Mouse (Mus musculus) embryonic facial prominence, embryonic 10.5 days (tissue): ENCODE measurements around the gene Efnb3. TPM values are rescaled to one million over a fixed set of nuclear protein-coding genes. Genes with fewer than 3 reads are reported as not detected.
A peak's percentile ranks its signal among the peaks of the same experiment; 100 is the strongest.

Experiments
- DNase-seq: peaks from one replicate; pipeline ENCODE4 v3.0.0-alpha.2; 2017; ENCODE audit warnings: low spot score
- H3K27ac ChIP-seq: fragments of 300-500 bp; sonication (generic); replicated peaks from 2 replicates; pipeline ENCODE4 v1.5.1; 2016; ENCODE audit warnings: mild to moderate bottlenecking
- H3K27me3 ChIP-seq: fragments of 300-500 bp; sonication (generic); replicated peaks from 2 replicates; pipeline ENCODE4 v1.6.1; 2016; ENCODE audit warnings: low read depth, mild to moderate bottlenecking; ENCODE audit not compliant: poor library complexity, severe bottlenecking
- H3K36me3 ChIP-seq: fragments of 300-500 bp; sonication (generic); replicated peaks from 2 replicates; pipeline ENCODE4 v1.6.1; 2016; ENCODE audit warnings: mild to moderate bottlenecking, moderate library complexity
- H3K4me1 ChIP-seq: fragments of 300-500 bp; sonication (generic); 2 replicates; pipeline ENCODE4 v1.6.1; 2016
- H3K4me3 ChIP-seq: fragments of 300-500 bp; sonication (generic); 2 replicates; pipeline ENCODE4 v1.5.1; 2016; ENCODE audit warnings: mild to moderate bottlenecking, moderate library complexity
- H3K9me3 ChIP-seq: fragments of 300-500 bp; sonication (generic); 2 replicates; pipeline ENCODE4 v1.6.1; 2016; ENCODE audit warnings: mild to moderate bottlenecking
- WGBS: fragments of 180-500 bp; shearing (Covaris S2); methylation state at CpG from one replicate; pipeline ENCODE4 v1.1.7; 2016; 5-methylcytosine and 5-hydroxymethylcytosine counted together
- microRNA-seq: library from miRNA; unstranded; fragments of <30 nt; microRNA quantifications from one replicate; pipeline ENCODE4, GENCODE M21; 2017
- polyA plus RNA-seq: library from polyadenylated mRNA; unstranded; fragments of >200 nt; fragmentation: Nextera tagmentation; extraction: Ambion mirVana; gene quantifications from 2 replicates; pipeline ENCODE4 v1.2.1, GENCODE M21; 2016

The Efnb3 gene
- polyA plus RNA-seq, 1 experiment from 2014 or later: 29.5 TPM

GRCm38 (mm10) chr11:69516151-69516640 lies 43.8 kb downstream of the Efnb3 start:
- H3K4me1 ChIP-seq: peaks cover 33% of the 10 kb centered on the region
- H3K9me3 ChIP-seq: no peaks in the 10 kb centered on the region
- H3K27me3 ChIP-seq: peaks cover 17% of the 10 kb centered on the region; the same call in 1 of the 2 replicates
- no peak overlapping the region for H3K27ac ChIP-seq
- H3K4me3 ChIP-seq: no peak overlapping the region
- DNase-seq: no peak
- H3K36me3 ChIP-seq: no peaks in the 10 kb centered on the region
- WGBS: 64% methylated on average over 15 of the region's 15 CpGs

- H3K4me1 ChIP-seq: peaks cover 35% of the 10 kb centered on the region
- no peak overlapping the region for H3K4me3 ChIP-seq
- H3K9me3 ChIP-seq: no peaks in the 10 kb centered on the region
- peak; percentile 59 for DNase-seq
- H3K27me3 ChIP-seq: peaks cover 17% of the 10 kb centered on the region; the same call in 1 of the 2 replicates
- WGBS: 11% methylated on average over 6 of the region's 6 CpGs
- no peak overlapping the region for H3K27ac ChIP-seq
- H3K36me3 ChIP-seq: no peaks in the 10 kb centered on the region
Measured at GRCm38 (mm10) chr11:69513840-69514239, 46.2 kb downstream of the Efnb3 start.

GRCm38 (mm10) chr11:69510796-69511496 lies 49.1 kb downstream of the Efnb3 start:
- Histone ChIP-seq H3K4me1 (peaks cover 25% of the 10 kb centered on the region), H3K27me3 (peaks cover 13% of the 10 kb centered on the region; the same call in 1 of the 2 replicates), H3K9me3 (no peaks in the 10 kb centered on the region), H3K36me3 (no peaks in the 10 kb centered on the region), H3K27ac (peak overlapping the region; percentile 32; the same call in 1 of the 2 replicates), H3K4me3 (no peak overlapping the region)
- WGBS: 29% methylated on average over 7 of the region's 7 CpGs
- peak; percentile 77 for DNase-seq

Small RNAs within 50 kb of the gene (microRNA-seq; reads per million reads assigned to microRNA genes)
- gene Gm27493: not detected

Other genes starting within 250 kb of the Efnb3 start
- gene Cntrob, start 236.4 kb downstream of the Efnb3 start, polyA plus RNA-seq: 34.1 and 37.3 TPM in 2 replicates
- gene Trappc1, start 236.2 kb downstream of the Efnb3 start, polyA plus RNA-seq: 152 and 159 TPM in 2 replicates
- gene Kcnab3, start 233.9 kb downstream of the Efnb3 start, polyA plus RNA-seq: 0.75 and 1.1 TPM in 2 replicates
- gene Rnf227, start 219.7 kb downstream of the Efnb3 start, polyA plus RNA-seq: 18.7 and 18.8 TPM in 2 replicates
- gene Chd3, start 190.8 kb downstream of the Efnb3 start, polyA plus RNA-seq: 46.2 and 55.9 TPM in 2 replicates
- 136 and 137 TPM in 2 replicates for gene Naa38, start 164.7 kb downstream of the Efnb3 start, polyA plus RNA-seq
- gene Cyb5d1, start 164.6 kb downstream of the Efnb3 start, polyA plus RNA-seq: 49.3 and 50.2 TPM in 2 replicates
- gene Tmem88, start 162.0 kb downstream of the Efnb3 start, polyA plus RNA-seq: 19.8 and 23.1 TPM in 2 replicates
- 39.8 and 39.9 TPM in 2 replicates for gene Kdm6b, start 146.5 kb downstream of the Efnb3 start, polyA plus RNA-seq
- 1.3 and 1.4 TPM in 2 replicates for gene Dnah2, start 11.1 kb downstream of the Efnb3 start, polyA plus RNA-seq
- 41.6 and 43.5 TPM in 2 replicates for gene Wrap53, start 20.1 kb upstream of the Efnb3 start, polyA plus RNA-seq
- 219 and 225 TPM in 2 replicates for gene Trp53, start 20.2 kb upstream of the Efnb3 start, polyA plus RNA-seq
- gene Atp1b2, start 45.7 kb upstream of the Efnb3 start, polyA plus RNA-seq: 3.2 TPM in 2 replicates
- gene Shbg, start 57.7 kb upstream of the Efnb3 start, polyA plus RNA-seq: not detected in 2 replicates
- 16.0 TPM in 2 replicates for gene Sat2, start 61.8 kb upstream of the Efnb3 start, polyA plus RNA-seq
- gene Fxr2, start 72.8 kb upstream of the Efnb3 start, polyA plus RNA-seq: 45.2 and 45.5 TPM in 2 replicates
- gene Sox15, start 95.1 kb upstream of the Efnb3 start, polyA plus RNA-seq: 0.17 TPM in 1 of 2 replicates, not detected in the other
- gene Mpdu1, start 102.4 kb upstream of the Efnb3 start, polyA plus RNA-seq: 64.9 and 67.2 TPM in 2 replicates
- gene Cd68, start 105.9 kb upstream of the Efnb3 start, polyA plus RNA-seq: 5.3 and 7.3 TPM in 2 replicates
- 780 and 781 TPM in 2 replicates for gene Eif4a1, start 112.2 kb upstream of the Efnb3 start, polyA plus RNA-seq
- gene Senp3, start 121.9 kb upstream of the Efnb3 start, polyA plus RNA-seq: 136 and 141 TPM in 2 replicates
- 0.15 TPM in 1 of 2 replicates, not detected in the other for gene Tnfsf13, start 125.6 kb upstream of the Efnb3 start, polyA plus RNA-seq
- gene Tnfsf12, start 135.6 kb upstream of the Efnb3 start, polyA plus RNA-seq: 1.2 and 2.2 TPM in 2 replicates
- gene Tnfsfm13, start 135.9 kb upstream of the Efnb3 start, polyA plus RNA-seq: 0.88 and 1.3 TPM in 2 replicates
- gene Polr2a, start 198.4 kb upstream of the Efnb3 start, polyA plus RNA-seq: 31.3 and 34.9 TPM in 2 replicates
- 0.12 TPM in 1 of 2 replicates, not detected in the other for gene Slc35g3, start 201.8 kb upstream of the Efnb3 start, polyA plus RNA-seq
- gene Zbtb4, start 205.7 kb upstream of the Efnb3 start, polyA plus RNA-seq: 0.55 and 1.0 TPM in 2 replicates
- gene Chrnb1, start 235.7 kb upstream of the Efnb3 start, polyA plus RNA-seq: 1.4 and 2.3 TPM in 2 replicates
- gene Fgf11, start 241.7 kb upstream of the Efnb3 start, polyA plus RNA-seq: 0.91 and 0.93 TPM in 2 replicates
- gene Tmem102, start 245.4 kb upstream of the Efnb3 start, polyA plus RNA-seq: 2.1 and 2.7 TPM in 2 replicates